Mouse (Mus musculus) embryonic facial prominence, embryonic 13.5 days (tissue): Measurements from ENCODE around the gene Ubxn6. TPM values are rescaled to one million over a fixed set of nuclear protein-coding genes. Genes with fewer than 3 reads are reported as not detected.

Experiments
- ATAC-seq: fragments of 200-750 bp; cut with Nextera tagmentation; 2 replicates; pipeline ENCODE4 v1.8.0; 2017; ENCODE audit warnings: low read depth; ENCODE audit not compliant: insufficient number of reproducible peaks, insufficient read depth, low FRiP score, low TSS enrichment
- H3K27ac ChIP-seq: fragments of 300-500 bp; sonication (generic); 2 replicates; pipeline ENCODE4 v1.5.1; 2015; ENCODE audit warnings: moderate library complexity, mild to moderate bottlenecking, inconsistent platforms
- H3K27me3 ChIP-seq: fragments of 300-500 bp; sonication (generic); 2 replicates; pipeline ENCODE4 v1.6.1; 2015; ENCODE audit warnings: mild to moderate bottlenecking, inconsistent platforms
- H3K36me3 ChIP-seq: fragments of 300-500 bp; sonication (generic); 2 replicates; pipeline ENCODE4 v1.6.1; 2015; ENCODE audit warnings: mild to moderate bottlenecking, inconsistent platforms
- H3K4me1 ChIP-seq: fragments of 300-500 bp; sonication (generic); 2 replicates; pipeline ENCODE4 v1.6.1; 2015; ENCODE audit warnings: inconsistent platforms
- H3K4me2 ChIP-seq: fragments of 300-500 bp; sonication (generic); 2 replicates; pipeline ENCODE4 v1.6.1; 2015; ENCODE audit warnings: moderate library complexity, mild to moderate bottlenecking, inconsistent platforms
- H3K4me3 ChIP-seq: fragments of 300-500 bp; sonication (generic); 2 replicates; pipeline ENCODE4 v1.5.1; 2015; ENCODE audit warnings: mild to moderate bottlenecking, inconsistent platforms
- H3K9ac ChIP-seq: fragments of 300-500 bp; sonication (generic); 2 replicates; pipeline ENCODE4 v1.6.1; 2015; ENCODE audit warnings: mild to moderate bottlenecking, inconsistent platforms
- H3K9me3 ChIP-seq: fragments of 300-500 bp; sonication (generic); 2 replicates; pipeline ENCODE4 v1.6.1; 2016; ENCODE audit warnings: inconsistent platforms
- WGBS: fragments of 180-500 bp; shearing (Covaris S2); methylation state at CpG from one replicate; pipeline ENCODE4 v1.1.7; 2015; ENCODE audit warnings: mixed read lengths; 5-methylcytosine and 5-hydroxymethylcytosine counted together
- polyA plus RNA-seq: library from polyadenylated mRNA; unstranded; fragments of >200 nt; fragmentation: Nextera tagmentation; extraction: Ambion mirVana; gene quantifications from 2 replicates; pipeline ENCODE4 v1.2.1, GENCODE M21; 2015

Ubxn6 gene
- polyA plus RNA-seq: 47.6 and 51.2 TPM in 2 replicates

- WGBS: under 1% methylated on average over 35 of the region's 35 CpGs
- Histone ChIP-seq H3K27ac (peak within 1 kb of the TSS; percentile 90), H3K4me3 (peak within 1 kb of the TSS; percentile 63), H3K4me2 (peak within 1 kb of the TSS; percentile 69), H3K27me3 (no peaks in the 10 kb centered on the region), H3K36me3 (peaks cover 33% of the 10 kb centered on the region), H3K9me3 (no peaks in the 10 kb centered on the region), H3K4me1 (peaks cover 25% of the 10 kb centered on the region), H3K9ac (peak within 1 kb of the TSS; percentile 75)
- peak; percentile 54 for ATAC-seq
Observed at GRCm38 (mm10) chr17:56074827-56075208, at the start of gene Ubxn6. Ubxn6 (minus strand) TSS chr17:56075028.

DNA sequence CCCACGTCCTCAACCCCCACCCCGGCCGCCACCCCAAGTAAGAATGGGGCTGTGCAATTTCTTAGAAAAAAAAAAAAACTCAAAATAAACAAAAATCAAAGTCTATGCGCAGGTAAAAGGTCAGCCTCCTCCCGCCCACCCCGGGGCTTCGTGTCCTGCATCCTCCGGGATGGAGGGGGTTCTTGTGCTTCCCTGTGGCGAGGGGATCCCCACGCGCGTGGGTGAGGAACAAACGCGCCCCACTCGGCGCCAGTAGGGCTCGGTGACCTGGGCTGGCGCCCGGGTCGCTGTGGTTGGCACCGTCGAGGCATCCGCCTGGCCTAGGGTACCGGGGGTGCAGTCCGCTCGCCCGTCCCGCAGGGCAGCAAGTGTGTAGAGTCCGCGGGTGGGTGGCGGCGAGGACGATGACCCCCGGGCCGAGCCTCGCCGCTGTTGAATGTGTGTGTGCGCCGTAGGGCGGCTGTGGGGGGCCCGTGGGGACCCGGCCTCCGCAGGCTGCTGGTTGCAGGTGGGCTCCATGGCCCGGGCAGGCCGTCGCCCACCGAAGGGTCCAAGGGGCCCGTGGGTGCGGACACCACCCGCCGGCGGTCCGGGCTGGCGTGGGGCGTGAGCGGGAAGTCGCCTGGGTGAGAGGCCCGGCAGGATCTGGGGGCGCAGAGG is 49.0 kb upstream of the Ubxn6 start:
- whole genome bisulfite sequencing: 45% methylated on average over 59 of the region's 59 CpGs
- no peak for ATAC-seq
- H3K9me3 ChIP-seq: peaks cover 10% of the 10 kb centered on the region

DNA sequence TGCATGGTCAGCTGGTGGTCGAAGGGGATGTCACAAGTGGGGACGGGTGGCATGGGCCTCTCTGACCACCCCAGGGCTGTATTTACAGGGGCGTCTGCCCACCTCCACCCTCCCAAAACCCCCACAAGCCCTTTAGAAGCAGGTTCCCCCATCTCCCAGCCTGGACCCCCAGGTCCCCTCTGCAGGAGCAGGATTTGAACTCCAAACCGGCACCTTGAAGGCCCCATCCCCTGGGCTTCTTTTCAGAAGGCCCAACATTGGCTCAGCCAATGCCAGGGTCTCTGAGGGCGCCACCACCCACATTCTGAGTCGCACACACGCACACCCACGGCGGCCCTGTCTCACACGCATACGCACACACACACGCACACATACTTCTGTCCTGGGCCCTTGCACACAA is 48.3 kb upstream of the Ubxn6 start:
- peaks cover 22% of the 10 kb centered on the region for H3K4me1 ChIP-seq
- 83% methylated on average over 12 of the region's 12 CpGs for WGBS
- H3K27ac ChIP-seq: no peak overlapping the region
- H3K9ac ChIP-seq: no peak overlapping the region
- peaks cover 15% of the 10 kb centered on the region; the same call in 1 of the 2 replicates for H3K36me3 ChIP-seq
- ATAC-seq: no peak
- H3K27me3 ChIP-seq: peaks cover 74% of the 10 kb centered on the region
- H3K4me2 ChIP-seq: no peak overlapping the region
- H3K4me3 ChIP-seq: no peak overlapping the region
- H3K9me3 ChIP-seq: peaks cover 10% of the 10 kb centered on the region

More for the DNA sequence above, 49.0 kb upstream of the Ubxn6 start:
- peak overlapping the region; percentile 72 for H3K4me2 ChIP-seq
- peak overlapping the region; percentile 62 for H3K9ac ChIP-seq
- H3K4me3 ChIP-seq: peak overlapping the region; percentile 41
- no peak overlapping the region for H3K27ac ChIP-seq
- H3K36me3 ChIP-seq: peaks cover 18% of the 10 kb centered on the region; the same call in 1 of the 2 replicates
- peaks cover 22% of the 10 kb centered on the region for H3K4me1 ChIP-seq
- H3K27me3 ChIP-seq: peaks cover 68% of the 10 kb centered on the region

GRCm38 (mm10) chr17:56121826-56122225 is 47.0 kb upstream of the Ubxn6 start, which contains the start of gene Lrg1:
Lrg1 (minus strand) TSS chr17:56122001.
- Histone ChIP-seq H3K4me3 (no peak within 1 kb of the TSS), H3K4me2 (no peak within 1 kb of the TSS), H3K27me3 (peaks cover 86% of the 10 kb centered on the region), H3K9me3 (peaks cover 10% of the 10 kb centered on the region), H3K27ac (no peak within 1 kb of the TSS), H3K4me1 (peaks cover 27% of the 10 kb centered on the region), H3K36me3 (peaks cover 13% of the 10 kb centered on the region; the same call in 1 of the 2 replicates), H3K9ac (no peak within 1 kb of the TSS)
- ATAC-seq: no peak
- 60% methylated on average over 2 of the region's 2 CpGs for WGBS

- Histone ChIP-seq H3K4me3 (peak overlapping the region; percentile 22), H3K9ac (0 out of 2 replicates have a peak overlapping the region, but pooled peaks have one; percentile 21), H3K9me3 (peaks cover 10% of the 10 kb centered on the region), H3K36me3 (peaks cover 13% of the 10 kb centered on the region; the same call in 1 of the 2 replicates), H3K4me1 (peaks cover 27% of the 10 kb centered on the region), H3K27me3 (peaks cover 94% of the 10 kb centered on the region), H3K27ac (no peak overlapping the region), H3K4me2 (peak overlapping the region; percentile 40)
- WGBS: 6% methylated on average over 66 of the region's 66 CpGs
- no peak for ATAC-seq
Observed at GRCm38 (mm10) chr17:56119981-56120880, 45.4 kb upstream of the Ubxn6 start.

- 47% methylated on average over 12 of the region's 12 CpGs for WGBS
- peaks cover 86% of the 10 kb centered on the region for H3K27me3 ChIP-seq
- H3K9ac ChIP-seq: no peak overlapping the region
- H3K27ac ChIP-seq: no peak overlapping the region
- no peak overlapping the region for H3K4me3 ChIP-seq
- peaks cover 13% of the 10 kb centered on the region; the same call in 1 of the 2 replicates for H3K36me3 ChIP-seq
- peaks cover 24% of the 10 kb centered on the region for H3K4me1 ChIP-seq
- no peak for ATAC-seq
- peaks cover 10% of the 10 kb centered on the region for H3K9me3 ChIP-seq
- H3K4me2 ChIP-seq: no peak overlapping the region
Observed at GRCm38 (mm10) chr17:56119431-56119830, 44.6 kb upstream of the Ubxn6 start.

GRCm38 (mm10) chr17:56117251-56117710 is 42.5 kb upstream of the Ubxn6 start, which contains the start of gene Plin5:
Plin5 (minus strand) TSS chr17:56117596.
- Histone ChIP-seq H3K27me3 (peaks cover 64% of the 10 kb centered on the region), H3K9ac (0 out of 2 replicates have a peak within 1 kb of the TSS, but pooled peaks have one; percentile 44), H3K4me2 (peak within 1 kb of the TSS; percentile 59), H3K36me3 (no peaks in the 10 kb centered on the region), H3K9me3 (peaks cover 2% of the 10 kb centered on the region), H3K4me3 (peak within 1 kb of the TSS; percentile 36), H3K4me1 (peaks cover 17% of the 10 kb centered on the region), H3K27ac (no peak within 1 kb of the TSS)
- WGBS: 1% methylated on average over 27 of the region's 27 CpGs
- ATAC-seq: no peak

GRCm38 (mm10) chr17:56116193-56116592 is 41.4 kb upstream of the Ubxn6 start:
- H3K4me2 ChIP-seq: no peak overlapping the region
- no peak overlapping the region for H3K27ac ChIP-seq
- H3K9me3 ChIP-seq: no peaks in the 10 kb centered on the region
- 76% methylated on average over 10 of the region's 10 CpGs for WGBS
- H3K36me3 ChIP-seq: no peaks in the 10 kb centered on the region
- H3K4me3 ChIP-seq: no peak overlapping the region
- H3K9ac ChIP-seq: no peak overlapping the region
- ATAC-seq: no peak
- H3K4me1 ChIP-seq: peaks cover 17% of the 10 kb centered on the region
- H3K27me3 ChIP-seq: peaks cover 53% of the 10 kb centered on the region

GRCm38 (mm10) chr17:56112743-56113142 is 37.9 kb upstream of the Ubxn6 start:
- Histone ChIP-seq H3K27ac (0 out of 2 replicates have a peak overlapping the region, but pooled peaks have one; percentile 7), H3K27me3 (peaks cover 20% of the 10 kb centered on the region), H3K36me3 (0 out of 2 replicates have a peak, but pooled peaks cover 6% of the 10 kb centered on the region), H3K9me3 (no peaks in the 10 kb centered on the region), H3K9ac (0 out of 2 replicates have a peak overlapping the region, but pooled peaks have one; percentile 21), H3K4me1 (peaks cover 5% of the 10 kb centered on the region), H3K4me3 (no peak overlapping the region), H3K4me2 (no peak overlapping the region)
- ATAC-seq: no peak
- WGBS: 67% methylated on average over 3 of the region's 3 CpGs

GRCm38 (mm10) chr17:56111864-56112263 is 37.0 kb upstream of the Ubxn6 start:
- H3K4me2 ChIP-seq: no peak overlapping the region
- no peak for ATAC-seq
- no peak overlapping the region for H3K9ac ChIP-seq
- H3K4me3 ChIP-seq: no peak overlapping the region
- H3K36me3 ChIP-seq: 0 out of 2 replicates have a peak, but pooled peaks cover 11% of the 10 kb centered on the region
- no peaks in the 10 kb centered on the region for H3K9me3 ChIP-seq
- no peak overlapping the region for H3K27ac ChIP-seq
- 43% methylated on average over 5 of the region's 5 CpGs for WGBS
- peaks cover 12% of the 10 kb centered on the region for H3K27me3 ChIP-seq
- H3K4me1 ChIP-seq: no peaks in the 10 kb centered on the region

DNA sequence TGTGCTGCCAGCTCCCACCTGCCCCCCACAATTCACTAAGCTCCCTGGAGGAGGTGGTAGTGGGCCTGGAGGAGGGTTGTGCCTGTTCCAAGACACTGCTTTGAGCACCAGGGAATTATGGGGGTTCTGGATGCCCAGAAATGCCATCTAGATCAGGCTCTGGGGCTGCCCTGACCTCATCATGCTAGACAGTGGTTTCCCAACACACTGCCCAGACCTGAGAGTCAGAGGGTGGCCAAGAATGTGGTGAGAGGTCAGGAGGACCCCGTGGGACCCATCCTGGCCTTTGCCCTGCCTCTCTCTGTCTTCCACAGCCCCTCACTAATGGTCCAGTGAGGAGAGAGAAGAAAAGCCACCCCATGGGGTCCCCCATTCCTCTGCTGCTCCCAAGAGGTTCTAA is 36.2 kb upstream of the Ubxn6 start:
- H3K9me3 ChIP-seq: no peaks in the 10 kb centered on the region
- no peak overlapping the region for H3K9ac ChIP-seq
- WGBS: 60% methylated on average over 1 of the region's 1 CpGs
- no peak overlapping the region for H3K4me3 ChIP-seq
- H3K4me1 ChIP-seq: no peaks in the 10 kb centered on the region
- no peak overlapping the region for H3K4me2 ChIP-seq
- H3K36me3 ChIP-seq: 0 out of 2 replicates have a peak, but pooled peaks cover 11% of the 10 kb centered on the region
- peaks cover 3% of the 10 kb centered on the region for H3K27me3 ChIP-seq
- ATAC-seq: no peak
- no peak overlapping the region for H3K27ac ChIP-seq
